In the genomic region with DNA sequence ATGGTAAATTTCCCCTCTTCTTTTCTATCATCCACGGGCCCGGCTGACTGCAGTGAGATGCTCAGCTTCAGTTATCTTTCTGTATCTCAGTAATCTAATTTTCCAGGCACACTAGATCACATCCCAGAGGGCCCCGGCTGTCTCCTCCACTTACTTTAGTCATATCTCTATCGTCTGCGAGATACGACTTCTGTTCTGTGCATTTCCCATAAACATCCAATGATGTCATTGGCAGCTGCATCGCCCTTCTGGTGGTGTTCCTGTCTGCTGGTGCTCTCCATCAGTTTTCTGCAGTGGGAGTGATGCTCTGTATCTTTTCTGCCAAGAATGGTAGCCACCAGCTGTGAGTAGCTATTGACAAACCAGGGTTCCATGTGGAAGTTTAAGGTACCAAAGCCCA, we compare ENCODE assay signal across 32 mouse cellular contexts. TPM values are rescaled to one million over a fixed set of nuclear protein-coding genes. Genes with fewer than 3 reads are reported as not detected.
DNase-seq lines count a peak whose midpoint lies in the region; ATAC-seq and TF ChIP-seq lines count a peak whose summit lies in the region.
"Had no signal": no experiment of that assay in that cellular context is flagged by ENCODE, and none has a peak within 500 bp of the region (broad histone marks: within the 10 kb centered on the region; RNA-seq: fewer than 3 reads in every experiment).

No protein-coding gene starts in this region.

- no peaks in the 10 kb centered on the region for H3K36me3 ChIP-seq in lung, postnatal 0 days (ENCODE audit: insufficient read depth, low read length)
- H3K36me3 ChIP-seq: embryonic facial prominence, embryonic 10.5 days; hindbrain, embryonic 10.5 days; limb, embryonic 13.5 days; liver, embryonic 12.5 days; midbrain, embryonic 12.5 days had no signal

- no peak for DNase-seq in frontal cortex, postnatal 14 days (ENCODE audit: low spot score in 2 of 2)
- peak; percentile 91 for DNase-seq in MN1 (ENCODE audit: low spot score)
- peak; percentile 16 to 39 for DNase-seq in layer of hippocampus, adult 2 months (ENCODE audit: low spot score in 2 of 2)
- peak; percentile 33 to 58 for DNase-seq in right cerebral cortex, postnatal 10 days (ENCODE audit: low spot score in 2 of 2)
- no peak for DNase-seq in lung, postnatal 0 days (ENCODE audit: low spot score)
- DNase-seq in kidney, adult 18-20 months: no peak
- no peak for DNase-seq in kidney, postnatal 10 days
- DNase-seq: adrenal gland, postnatal 25 days; cerebellum, adult 11 months; cerebellum, postnatal 10 days; kidney, adult 11 months; lung, adult 18-20 months; lung, postnatal 14 days had no signal

- TF ChIP-seq CTCF in layer of hippocampus, adult 2 months (conservative IDR thresholded peaks at IDR 0.05): no peak
- no peak for TF ChIP-seq CTCF in lung, postnatal 0 days (IDR thresholded peaks at IDR 0.05)

- no peaks in the 10 kb centered on the region for H3K4me1 ChIP-seq in lung, postnatal 0 days (ENCODE audit: insufficient read depth, low read depth, low read length)
- H3K4me1 ChIP-seq: embryonic facial prominence, embryonic 10.5 days; hindbrain, embryonic 10.5 days; liver, embryonic 12.5 days; midbrain, embryonic 12.5 days had no signal

- H3K9ac ChIP-seq in lung, postnatal 0 days (replicated peaks; ENCODE audit: low read depth): no peak overlapping the region
- H3K9ac ChIP-seq: limb, embryonic 13.5 days; liver, embryonic 12.5 days; midbrain, embryonic 12.5 days had no signal

- H3K27ac ChIP-seq in layer of hippocampus, adult 2 months: no peak overlapping the region
- H3K27ac ChIP-seq in lung, postnatal 0 days (ENCODE audit: low read length): no peak overlapping the region
- H3K27ac ChIP-seq: embryonic facial prominence, embryonic 10.5 days; hindbrain, embryonic 10.5 days; limb, embryonic 13.5 days; liver, embryonic 12.5 days; midbrain, embryonic 12.5 days; stomach, postnatal 0 days had no signal

- no peak overlapping the region for H3K4me2 ChIP-seq in lung, postnatal 0 days (replicated peaks; ENCODE audit: low read depth, low read length)
- H3K4me2 ChIP-seq: heart, embryonic 11.5 days; limb, embryonic 13.5 days; liver, embryonic 12.5 days; midbrain, embryonic 12.5 days had no signal

- no peaks in the 10 kb centered on the region for H3K9me3 ChIP-seq in lung, postnatal 0 days (ENCODE audit: low read length)
- H3K9me3 ChIP-seq: embryonic facial prominence, embryonic 10.5 days; hindbrain, embryonic 10.5 days; limb, embryonic 13.5 days; liver, embryonic 12.5 days; midbrain, embryonic 12.5 days had no signal

- H3K27me3 ChIP-seq in lung, postnatal 0 days (replicated peaks; ENCODE audit: insufficient read depth, low read length): no peaks in the 10 kb centered on the region
- H3K27me3 ChIP-seq: limb, embryonic 13.5 days; liver, embryonic 12.5 days; midbrain, embryonic 12.5 days had no signal

- ATAC-seq in frontal cortex, adult (ENCODE audit: low TSS enrichment): peak; percentile 20; the same call in 1 of the 2 replicates
- ATAC-seq in lung, postnatal 0 days: no peak
- ATAC-seq: forebrain, embryonic 16.5 days; hindbrain, embryonic 16.5 days; liver, embryonic 12.5 days had no signal

- no peak overlapping the region for H3K4me3 ChIP-seq in layer of hippocampus, adult 2 months
- H3K4me3 ChIP-seq in lung, postnatal 0 days (ENCODE audit: low read depth, low read length): no peak overlapping the region
- H3K4me3 ChIP-seq: embryonic facial prominence, embryonic 10.5 days; hindbrain, embryonic 10.5 days; limb, embryonic 13.5 days; liver, embryonic 12.5 days; midbrain, embryonic 12.5 days had no signal

- no peak for TF ChIP-seq EP300 in lung, postnatal 0 days (IDR thresholded peaks at IDR 0.05)

- 72% methylated on average over 7 of the region's 7 CpGs for WGBS in lung, postnatal 0 days

RNA-seq across cellular contexts. Expression of gene Pmp22, which starts 25.5 kb away (rescaled TPM):
- total RNA-seq in layer of hippocampus, adult 2 months (2021): 10 to 100 TPM; 17.9 to 21.4 TPM
- 523 and 539 TPM in 2 replicates for polyA plus RNA-seq in lung, postnatal 0 days (2015; fragmentation: Nextera tagmentation; extraction: Ambion mirVana)
- total RNA-seq: neutrophil, adult 5-6 weeks had no signal

RNA-seq across cellular contexts. Expression of gene Tekt3, which starts 41.8 kb away (rescaled TPM):
- total RNA-seq in layer of hippocampus, adult 2 months (2021): under 1 TPM in 1 of 2 experiments, not detected in 1; 0.20 TPM
- polyA plus RNA-seq in lung, postnatal 0 days (2015; fragmentation: Nextera tagmentation; extraction: Ambion mirVana): 0.55 and 0.79 TPM in 2 replicates
- total RNA-seq: gastrocnemius, adult 8-10 months; megakaryocyte, adult 5-6 weeks; neutrophil, adult 5-6 weeks had no signal
- polyA plus RNA-seq: cortical plate, adult 2 months; embryonic facial prominence, embryonic 10.5 days; forebrain, embryonic 16.5 days; heart, embryonic 11.5 days; heart, postnatal 0 days; hindbrain, embryonic 10.5 days; hindbrain, embryonic 16.5 days; kidney, embryonic 16.5 days; large intestine, adult 2 months; liver, embryonic 12.5 days; midbrain, embryonic 12.5 days; small intestine, adult 2 months; stomach, postnatal 0 days; thymus, postnatal 0 days had no signal

Comparison
In these comparisons a context has a peak if more than half of its experiments do, and no peak if none do; other contexts are left out.
1. DNase-seq: peak in MN1 (single experiment), layer of hippocampus, adult 2 months (2 of 2) and right cerebral cortex, postnatal 10 days (2 of 2); none in frontal cortex, postnatal 14 days (0 of 2), lung, postnatal 0 days (single experiment), kidney, adult 18-20 months (single experiment) and kidney, postnatal 10 days (single experiment).